Mouse (Mus musculus): ENCODE data around the gene Cenpv. TPM values are rescaled to one million over a fixed set of nuclear protein-coding genes. Genes with fewer than 3 reads are reported as not detected.
A peak's percentile ranks its signal among the peaks of the same experiment; 100 is the strongest.

Cenpv gene
- polyA plus RNA-seq, 1 experiment = 11.1 TPM

DNA sequence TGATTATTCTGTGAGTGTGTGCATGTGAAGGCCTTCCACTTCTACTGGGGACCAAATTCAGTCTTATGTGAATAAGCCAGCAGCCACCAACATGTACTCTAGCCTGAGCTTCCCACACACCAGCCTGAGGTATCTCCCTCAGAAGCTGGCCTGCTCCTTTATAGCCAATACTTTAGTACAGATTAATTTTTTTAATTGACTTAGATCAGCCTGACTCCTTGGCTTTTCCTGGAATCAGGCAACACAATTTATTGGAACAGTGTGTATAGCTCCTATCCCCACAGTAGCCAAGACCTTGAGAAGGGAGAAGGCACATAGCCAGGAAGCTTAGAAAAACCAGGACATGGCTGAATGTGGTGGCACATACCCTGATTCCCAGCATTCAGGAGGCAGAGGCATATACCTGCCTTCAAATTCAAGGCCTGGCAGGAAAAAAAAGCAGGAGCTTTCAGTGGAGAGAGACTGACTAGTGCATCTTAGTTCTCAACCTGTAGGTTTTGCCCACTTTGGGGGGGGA, 16.9 kb upstream of the Cenpv start:
- peaks cover 17% of the 10 kb centered on the region for H3K36me3 ChIP-seq (ENCODE audit: control insufficient read depth, insufficient read depth)
- no peak overlapping the region for H3K4me3 ChIP-seq
- H3K27me3 ChIP-seq (ENCODE audit: control insufficient read depth, insufficient read depth, insufficient read length) = no peaks in the 10 kb centered on the region
- TF ChIP-seq MYOD1 (IDR thresholded peaks at IDR 0.05; ENCODE audit: control insufficient read depth in 1 of 3, insufficient read length in 2 of 3, low read depth in 2 of 3) (no peak), USF1 (IDR thresholded peaks at IDR 0.05; ENCODE audit: low read depth) (no peak), MYOG (IDR thresholded peaks at IDR 0.05; ENCODE audit: control insufficient read depth in 1 of 3, insufficient read depth in 1 of 3, insufficient read length in 2 of 3, low read depth in 2 of 3) (no peak), POLR2AphosphoS2 (IDR thresholded peaks at IDR 0.05; ENCODE audit: insufficient read length, low read depth) (peak; percentile 76), SRF (IDR thresholded peaks at IDR 0.05; ENCODE audit: control insufficient read depth, insufficient read length, low read depth) (no peak), POLR2A (IDR thresholded peaks at IDR 0.05; ENCODE audit: insufficient read length, low read depth) (peak; percentile 19), TCF3 (IDR thresholded peaks at IDR 0.05; ENCODE audit: insufficient read length, low read depth) (no peak)
- H3ac ChIP-seq (ENCODE audit: control insufficient read depth, insufficient read length) = no peak overlapping the region
- H3K79me2 ChIP-seq (ENCODE audit: control insufficient read depth, insufficient read depth) = peaks cover 32% of the 10 kb centered on the region
- no peak overlapping the region for H3K4me2 ChIP-seq (ENCODE audit: low read depth)

DNA sequence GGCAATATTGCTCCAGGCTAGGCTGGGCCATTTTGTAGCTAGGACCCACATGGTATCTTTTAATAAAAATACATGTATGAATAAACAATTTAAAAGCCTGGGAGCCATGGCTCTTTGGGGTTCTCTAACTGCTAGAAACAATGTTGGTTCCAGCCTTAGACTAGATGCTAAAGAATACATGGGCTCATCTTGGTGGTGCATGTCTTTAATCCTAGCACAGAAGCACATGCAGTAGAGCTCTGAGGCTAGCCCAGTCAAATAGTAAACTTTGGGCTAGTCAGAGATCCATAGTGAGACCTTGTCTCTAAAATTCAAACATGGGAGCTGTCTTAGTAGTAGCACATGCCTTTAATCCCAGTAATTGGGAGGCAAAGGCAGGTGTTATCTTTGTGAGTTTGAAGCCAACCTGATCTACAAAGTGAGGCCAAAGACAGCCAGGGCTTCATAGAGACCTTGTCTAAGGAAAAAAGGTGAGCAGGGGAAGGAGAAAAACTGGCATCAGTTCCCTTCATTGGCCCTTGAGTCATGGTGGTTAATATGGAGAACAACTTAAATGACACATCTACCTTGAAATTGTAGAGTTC, 16.0 kb upstream of the Cenpv start:
- TF ChIP-seq E2F4 (IDR thresholded peaks at IDR 0.05; ENCODE audit: insufficient read depth) (no peak), TCF12 (IDR thresholded peaks at IDR 0.05; ENCODE audit: insufficient read depth, poor library complexity, severe bottlenecking) (no peak), POLR2AphosphoS2 (IDR thresholded peaks at IDR 0.05; ENCODE audit: insufficient read length, low read depth) (peak; percentile 59), REST (IDR thresholded peaks at IDR 0.05; ENCODE audit: insufficient read depth, insufficient read length) (no peak), CEBPB (IDR thresholded peaks at IDR 0.05; ENCODE audit: insufficient read depth, poor library complexity, severe bottlenecking) (no peak), MYOG (IDR thresholded peaks at IDR 0.05; ENCODE audit: control insufficient read depth in 1 of 3, insufficient read depth in 1 of 3, insufficient read length in 2 of 3, low read depth in 2 of 3) (no peak), MAX (IDR thresholded peaks at IDR 0.05; ENCODE audit: low read depth) (no peak), USF1 (IDR thresholded peaks at IDR 0.05; ENCODE audit: low read depth) (no peak)
- H3ac ChIP-seq (ENCODE audit: control insufficient read depth, insufficient read length) = no peak overlapping the region
- peak overlapping the region; percentile 87 for H3K4me2 ChIP-seq (ENCODE audit: low read depth)
- H3K27me3 ChIP-seq (ENCODE audit: control insufficient read depth, insufficient read depth, insufficient read length) = no peaks in the 10 kb centered on the region
- peak overlapping the region; percentile 50 for H3K4me3 ChIP-seq
- peaks cover 17% of the 10 kb centered on the region for H3K36me3 ChIP-seq (ENCODE audit: control insufficient read depth, insufficient read depth)
- H3K79me2 ChIP-seq (ENCODE audit: control insufficient read depth, insufficient read depth) = peaks cover 32% of the 10 kb centered on the region

- peaks cover 17% of the 10 kb centered on the region for H3K36me3 ChIP-seq (ENCODE audit: control insufficient read depth, insufficient read depth)
- no peaks in the 10 kb centered on the region for H3K27me3 ChIP-seq (ENCODE audit: control insufficient read depth, insufficient read depth, insufficient read length)
- peak overlapping the region; percentile 87 for H3K4me2 ChIP-seq (ENCODE audit: low read depth)
- peaks cover 32% of the 10 kb centered on the region for H3K79me2 ChIP-seq (ENCODE audit: control insufficient read depth, insufficient read depth)
- no peak overlapping the region for H3ac ChIP-seq (ENCODE audit: control insufficient read depth, insufficient read length)
- TF ChIP-seq REST (IDR thresholded peaks at IDR 0.05; ENCODE audit: insufficient read depth, insufficient read length) (no peak), MAX (IDR thresholded peaks at IDR 0.05; ENCODE audit: low read depth) (no peak), SRF (IDR thresholded peaks at IDR 0.05; ENCODE audit: control insufficient read depth, insufficient read length, low read depth) (no peak), POLR2A (IDR thresholded peaks at IDR 0.05; ENCODE audit: insufficient read length, low read depth) (peak; percentile 28)
- H3K4me3 ChIP-seq = peak overlapping the region; percentile 50
Measured at GRCm38 (mm10) chr11:62554163-62554855, 15.2 kb upstream of the Cenpv start.

DNA sequence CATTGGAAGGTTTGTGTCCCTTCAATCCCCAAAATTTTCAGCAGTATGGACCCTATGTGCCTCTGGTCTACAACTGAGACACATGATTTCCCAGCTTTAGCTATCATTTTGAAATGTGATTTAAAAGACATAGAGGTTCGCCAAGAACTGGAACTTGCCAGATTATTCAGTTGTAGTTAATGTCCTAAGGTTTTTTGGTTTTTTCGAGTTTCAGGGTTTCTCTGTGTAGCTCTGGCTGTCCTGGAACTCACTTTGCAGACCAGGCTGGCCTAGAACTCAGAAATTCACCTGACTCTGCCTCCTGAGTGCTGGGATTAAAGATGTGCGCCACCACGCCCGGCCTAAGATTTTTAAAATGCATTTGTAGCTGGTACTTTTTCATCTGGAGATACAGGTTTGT, 14.6 kb upstream of the Cenpv start:
- H3K27me3 ChIP-seq (ENCODE audit: control insufficient read depth, insufficient read depth, insufficient read length) = no peaks in the 10 kb centered on the region
- H3K4me3 ChIP-seq = peak overlapping the region; percentile 50
- peaks cover 17% of the 10 kb centered on the region for H3K36me3 ChIP-seq (ENCODE audit: control insufficient read depth, insufficient read depth)
- no peak overlapping the region for H3ac ChIP-seq (ENCODE audit: control insufficient read depth, insufficient read length)
- peak overlapping the region; percentile 87 for H3K4me2 ChIP-seq (ENCODE audit: low read depth)
- H3K79me2 ChIP-seq (ENCODE audit: control insufficient read depth, insufficient read depth) = peaks cover 32% of the 10 kb centered on the region
- no peak for TF ChIP-seq TCF3 (IDR thresholded peaks at IDR 0.05; ENCODE audit: insufficient read length, low read depth)
- no peak for TF ChIP-seq POLR2A (IDR thresholded peaks at IDR 0.05; ENCODE audit: insufficient read length, low read depth)
- no peak for TF ChIP-seq MYOD1 (IDR thresholded peaks at IDR 0.05; ENCODE audit: control insufficient read depth in 1 of 3, insufficient read length in 2 of 3, low read depth in 2 of 3)
- no peak for TF ChIP-seq POLR2AphosphoS2 (IDR thresholded peaks at IDR 0.05; ENCODE audit: insufficient read length, low read depth)
- TF ChIP-seq CEBPB (IDR thresholded peaks at IDR 0.05; ENCODE audit: insufficient read depth, poor library complexity, severe bottlenecking) = no peak
- no peak for TF ChIP-seq USF1 (IDR thresholded peaks at IDR 0.05; ENCODE audit: low read depth)
- TF ChIP-seq MYOG (IDR thresholded peaks at IDR 0.05; ENCODE audit: control insufficient read depth in 1 of 3, insufficient read depth in 1 of 3, insufficient read length in 2 of 3, low read depth in 2 of 3) = no peak
- no peak for TF ChIP-seq REST (IDR thresholded peaks at IDR 0.05; ENCODE audit: insufficient read depth, insufficient read length)
- TF ChIP-seq TCF12 (IDR thresholded peaks at IDR 0.05; ENCODE audit: insufficient read depth, poor library complexity, severe bottlenecking) = no peak

DNA sequence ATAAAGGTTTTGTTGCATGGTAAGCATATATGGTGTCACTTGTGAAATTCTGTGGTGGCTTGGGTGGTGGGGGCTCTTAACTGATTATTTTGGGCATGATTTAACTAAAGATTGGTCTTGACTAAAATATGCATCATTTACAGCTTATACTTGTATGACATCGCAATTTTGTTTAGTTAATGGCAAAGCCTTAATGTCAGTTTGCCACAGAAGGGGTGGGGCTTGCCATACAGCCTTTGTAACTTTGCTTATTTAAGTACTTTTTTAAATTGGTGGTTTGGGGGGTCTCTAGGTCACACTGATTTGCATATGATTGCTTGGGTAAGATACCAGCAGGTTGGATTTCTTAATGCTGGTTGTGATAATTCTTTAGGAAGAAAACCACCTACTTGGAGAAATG, 14.1 kb upstream of the Cenpv start:
- H3K4me3 ChIP-seq = peak overlapping the region; percentile 50
- peaks cover 32% of the 10 kb centered on the region for H3K79me2 ChIP-seq (ENCODE audit: control insufficient read depth, insufficient read depth)
- no peak overlapping the region for H3ac ChIP-seq (ENCODE audit: control insufficient read depth, insufficient read length)
- TF ChIP-seq POLR2AphosphoS2 (IDR thresholded peaks at IDR 0.05; ENCODE audit: insufficient read length, low read depth) (no peak), REST (IDR thresholded peaks at IDR 0.05; ENCODE audit: insufficient read depth, insufficient read length) (no peak), TCF12 (IDR thresholded peaks at IDR 0.05; ENCODE audit: insufficient read depth, poor library complexity, severe bottlenecking) (no peak), SRF (IDR thresholded peaks at IDR 0.05; ENCODE audit: control insufficient read depth, insufficient read length, low read depth) (no peak), USF1 (IDR thresholded peaks at IDR 0.05; ENCODE audit: low read depth) (no peak), MYOG (IDR thresholded peaks at IDR 0.05; ENCODE audit: control insufficient read depth in 1 of 3, insufficient read depth in 1 of 3, insufficient read length in 2 of 3, low read depth in 2 of 3) (no peak)
- peak overlapping the region; percentile 87 for H3K4me2 ChIP-seq (ENCODE audit: low read depth)
- H3K36me3 ChIP-seq (ENCODE audit: control insufficient read depth, insufficient read depth) = peaks cover 17% of the 10 kb centered on the region
- H3K27me3 ChIP-seq (ENCODE audit: control insufficient read depth, insufficient read depth, insufficient read length) = no peaks in the 10 kb centered on the region
